Mouse (Mus musculus): Measurements from ENCODE around the gene Tmem170b. TPM values are rescaled to one million over a fixed set of nuclear protein-coding genes. Genes with fewer than 3 reads are reported as not detected.

Gene Tmem170b
- polyA plus RNA-seq, 1 experiment from 2014 or later = 10.7 TPM

- DNase-seq (ENCODE audit: low spot score) (no peak), ATAC-seq (ENCODE audit: insufficient number of reproducible peaks, low FRiP score, low TSS enrichment, low read depth) (no peak)
- Histone ChIP-seq H3K9me3 (ENCODE audit: control insufficient read depth, low read length) (no peaks in the 10 kb centered on the region), H3K36me3 (ENCODE audit: control insufficient read depth, insufficient read depth, low read length) (no peaks in the 10 kb centered on the region), H3K4me2 (ENCODE audit: low read depth, severe bottlenecking) (no peak overlapping the region), H3K9ac (ENCODE audit: low read length) (no peak overlapping the region), H3K27ac (replicated peaks; ENCODE audit: low read depth, low read length) (no peak overlapping the region), H3K4me1 (ENCODE audit: control insufficient read depth, insufficient read depth, low read length) (peaks cover under 1% of the 10 kb centered on the region; the same call in 1 of the 2 replicates), H3K27me3 (ENCODE audit: control insufficient read depth, insufficient read depth, low read length) (no peaks in the 10 kb centered on the region), H3K4me3 (ENCODE audit: low read depth, low read length) (no peak overlapping the region)
- WGBS = 63% methylated on average over 4 of the region's 4 CpGs
Measured at GRCm38 (mm10) chr13:41573126-41573846, 32.4 kb upstream of the Tmem170b start.

- Histone ChIP-seq H3K9me3 (ENCODE audit: control insufficient read depth, low read length) (no peaks in the 10 kb centered on the region), H3K4me3 (ENCODE audit: low read depth, low read length) (no peak overlapping the region), H3K36me3 (ENCODE audit: control insufficient read depth, insufficient read depth, low read length) (no peaks in the 10 kb centered on the region), H3K27me3 (ENCODE audit: control insufficient read depth, insufficient read depth, low read length) (no peaks in the 10 kb centered on the region), H3K4me2 (ENCODE audit: low read depth, severe bottlenecking) (no peak overlapping the region), H3K9ac (ENCODE audit: low read length) (no peak overlapping the region), H3K4me1 (ENCODE audit: control insufficient read depth, insufficient read depth, low read length) (no peaks in the 10 kb centered on the region), H3K27ac (replicated peaks; ENCODE audit: low read depth, low read length) (no peak overlapping the region)
- DNase-seq (ENCODE audit: low spot score) = no peak
- WGBS = 97% methylated on average over 4 of the region's 4 CpGs
- ATAC-seq (ENCODE audit: insufficient number of reproducible peaks, low FRiP score, low TSS enrichment, low read depth) = no peak
Measured at GRCm38 (mm10) chr13:41581058-41581457, 24.6 kb upstream of the Tmem170b start.

- no peak for DNase-seq (ENCODE audit: low spot score)
- 76% methylated on average over 7 of the region's 7 CpGs for whole genome bisulfite sequencing
Measured at GRCm38 (mm10) chr13:41583666-41584357, 21.9 kb upstream of the Tmem170b start.

DNA sequence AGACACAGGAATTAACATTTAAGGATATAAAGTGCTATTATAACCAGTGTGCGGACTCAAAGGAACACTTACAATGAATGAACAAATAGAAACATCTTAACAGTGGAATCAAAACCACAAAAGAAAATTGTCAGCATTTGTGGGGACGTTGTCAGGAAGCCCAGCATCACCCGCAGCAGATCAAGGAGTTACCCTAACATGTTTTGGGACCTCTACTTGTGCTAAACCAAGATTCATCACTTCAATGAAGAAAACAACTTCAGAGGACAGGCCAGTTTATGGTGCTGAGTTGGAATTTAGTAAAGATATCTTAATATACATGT is 21.4 kb upstream of the Tmem170b start:
- Histone ChIP-seq H3K27ac (replicated peaks; ENCODE audit: low read depth, low read length) (no peak overlapping the region), H3K9ac (ENCODE audit: low read length) (no peak overlapping the region)
- no peak for ATAC-seq (ENCODE audit: insufficient number of reproducible peaks, low FRiP score, low TSS enrichment, low read depth)

More at GRCm38 (mm10) chr13:41583666-41584357, 21.9 kb upstream of the Tmem170b start:
- no peaks in the 10 kb centered on the region for H3K9me3 ChIP-seq (ENCODE audit: control insufficient read depth, low read length)
- H3K27ac ChIP-seq (replicated peaks; ENCODE audit: low read depth, low read length) = no peak overlapping the region
- H3K4me1 ChIP-seq (ENCODE audit: control insufficient read depth, insufficient read depth, low read length) = no peaks in the 10 kb centered on the region
- ATAC-seq (ENCODE audit: insufficient number of reproducible peaks, low FRiP score, low TSS enrichment, low read depth) = no peak
- H3K27me3 ChIP-seq (ENCODE audit: control insufficient read depth, insufficient read depth, low read length) = no peaks in the 10 kb centered on the region
- H3K36me3 ChIP-seq (ENCODE audit: control insufficient read depth, insufficient read depth, low read length) = no peaks in the 10 kb centered on the region
- H3K4me3 ChIP-seq (ENCODE audit: low read depth, low read length) = no peak overlapping the region
- no peak overlapping the region for H3K4me2 ChIP-seq (ENCODE audit: low read depth, severe bottlenecking)
- H3K9ac ChIP-seq (ENCODE audit: low read length) = no peak overlapping the region

GRCm38 (mm10) chr13:41584896-41585295 is 20.8 kb upstream of the Tmem170b start:
- H3K4me3 ChIP-seq (ENCODE audit: low read depth, low read length) = no peak overlapping the region
- no peaks in the 10 kb centered on the region for H3K4me1 ChIP-seq (ENCODE audit: control insufficient read depth, insufficient read depth, low read length)
- H3K27ac ChIP-seq (replicated peaks; ENCODE audit: low read depth, low read length) = no peak overlapping the region
- WGBS = 66% methylated on average over 4 of the region's 4 CpGs
- H3K36me3 ChIP-seq (ENCODE audit: control insufficient read depth, insufficient read depth, low read length) = no peaks in the 10 kb centered on the region
- no peaks in the 10 kb centered on the region for H3K27me3 ChIP-seq (ENCODE audit: control insufficient read depth, insufficient read depth, low read length)
- no peak overlapping the region for H3K9ac ChIP-seq (ENCODE audit: low read length)
- ATAC-seq (ENCODE audit: insufficient number of reproducible peaks, low FRiP score, low TSS enrichment, low read depth) (no peak), DNase-seq (ENCODE audit: low spot score) (no peak)
- no peak overlapping the region for H3K4me2 ChIP-seq (ENCODE audit: low read depth, severe bottlenecking)
- H3K9me3 ChIP-seq (ENCODE audit: control insufficient read depth, low read length) = no peaks in the 10 kb centered on the region

More for the DNA sequence above, 21.4 kb upstream of the Tmem170b start:
- WGBS = 91% methylated on average over 3 of the region's 3 CpGs
- Histone ChIP-seq H3K4me1 (ENCODE audit: control insufficient read depth, insufficient read depth, low read length) (no peaks in the 10 kb centered on the region), H3K4me3 (ENCODE audit: low read depth, low read length) (no peak overlapping the region), H3K27me3 (ENCODE audit: control insufficient read depth, insufficient read depth, low read length) (no peaks in the 10 kb centered on the region), H3K4me2 (ENCODE audit: low read depth, severe bottlenecking) (no peak overlapping the region), H3K9me3 (ENCODE audit: control insufficient read depth, low read length) (no peaks in the 10 kb centered on the region), H3K36me3 (ENCODE audit: control insufficient read depth, insufficient read depth, low read length) (no peaks in the 10 kb centered on the region)
- DNase-seq (ENCODE audit: low spot score) = no peak

DNA sequence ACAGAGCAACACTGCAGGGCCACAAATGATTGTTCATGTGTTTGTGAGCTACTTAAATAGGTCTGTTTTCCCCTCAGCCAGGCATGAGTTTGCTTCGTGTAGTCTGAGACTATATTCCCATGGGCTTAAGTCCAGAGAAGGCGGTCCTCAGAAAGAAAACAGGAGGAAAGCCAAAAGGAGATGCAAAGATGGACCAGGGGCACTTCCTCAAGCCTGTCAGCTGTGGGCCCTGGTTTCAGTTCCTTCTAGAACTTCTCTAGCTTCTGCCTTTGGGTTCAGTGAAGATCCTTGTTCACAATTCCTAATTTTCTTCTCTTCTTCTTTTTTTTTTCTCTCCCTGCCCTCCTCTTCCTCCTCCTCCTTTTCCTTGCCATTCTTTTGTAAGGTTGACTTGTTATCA is 9.0 kb upstream of the Tmem170b start:
- no peak for ATAC-seq (ENCODE audit: insufficient number of reproducible peaks, low FRiP score, low TSS enrichment, low read depth)
- H3K36me3 ChIP-seq (ENCODE audit: control insufficient read depth, insufficient read depth, low read length) = no peaks in the 10 kb centered on the region
- WGBS = 69% methylated on average over 2 of the region's 2 CpGs
- no peak for DNase-seq (ENCODE audit: low spot score)
- H3K4me1 ChIP-seq (ENCODE audit: control insufficient read depth, insufficient read depth, low read length) = no peaks in the 10 kb centered on the region
- H3K27ac ChIP-seq (replicated peaks; ENCODE audit: low read depth, low read length) = no peak overlapping the region
- no peaks in the 10 kb centered on the region for H3K27me3 ChIP-seq (ENCODE audit: control insufficient read depth, insufficient read depth, low read length)
- H3K4me3 ChIP-seq (ENCODE audit: low read depth, low read length) = no peak overlapping the region
- H3K9me3 ChIP-seq (ENCODE audit: control insufficient read depth, low read length) = no peaks in the 10 kb centered on the region
- no peak overlapping the region for H3K9ac ChIP-seq (ENCODE audit: low read length)
- H3K4me2 ChIP-seq (ENCODE audit: low read depth, severe bottlenecking) = no peak overlapping the region

DNA sequence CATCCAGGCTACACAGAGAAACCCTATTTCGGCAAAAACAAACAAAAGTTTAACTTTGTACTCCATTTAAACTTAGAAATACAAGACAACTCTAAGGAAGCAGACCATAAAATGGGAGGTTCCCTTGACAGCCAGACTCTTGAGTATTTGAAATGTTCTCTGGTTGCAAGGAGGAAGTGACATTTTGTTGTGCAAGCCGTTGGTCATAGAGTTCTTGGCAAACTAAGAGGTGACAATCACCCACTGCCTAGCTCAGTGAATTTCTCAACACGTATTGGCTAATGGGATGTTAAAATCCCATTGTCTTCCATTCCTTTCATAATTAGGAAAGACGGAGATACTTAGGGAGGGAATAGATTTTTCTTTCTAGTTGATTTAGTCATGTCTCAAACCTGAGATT is 5.7 kb upstream of the Tmem170b start:
- no peak for DNase-seq (ENCODE audit: low spot score)
- no peak overlapping the region for H3K4me2 ChIP-seq (ENCODE audit: low read depth, severe bottlenecking)
- no peaks in the 10 kb centered on the region for H3K9me3 ChIP-seq (ENCODE audit: control insufficient read depth, low read length)
- no peaks in the 10 kb centered on the region for H3K36me3 ChIP-seq (ENCODE audit: control insufficient read depth, insufficient read depth, low read length)
- no peaks in the 10 kb centered on the region for H3K27me3 ChIP-seq (ENCODE audit: control insufficient read depth, insufficient read depth, low read length)
- H3K4me3 ChIP-seq (ENCODE audit: low read depth, low read length) = no peak overlapping the region
- WGBS = 83% methylated on average over 4 of the region's 4 CpGs
- H3K27ac ChIP-seq (replicated peaks; ENCODE audit: low read depth, low read length) = no peak overlapping the region
- H3K4me1 ChIP-seq (ENCODE audit: control insufficient read depth, insufficient read depth, low read length) = no peaks in the 10 kb centered on the region
- no peak for ATAC-seq (ENCODE audit: insufficient number of reproducible peaks, low FRiP score, low TSS enrichment, low read depth)
- H3K9ac ChIP-seq (ENCODE audit: low read length) = no peak overlapping the region

GRCm38 (mm10) chr13:41601056-41601455 is 4.7 kb upstream of the Tmem170b start:
- Histone ChIP-seq H3K27me3 (ENCODE audit: control insufficient read depth, insufficient read depth, low read length) (no peaks in the 10 kb centered on the region; the same call in 1 of the 2 replicates), H3K27ac (replicated peaks; ENCODE audit: low read depth, low read length) (no peak overlapping the region), H3K4me1 (ENCODE audit: control insufficient read depth, insufficient read depth, low read length) (no peaks in the 10 kb centered on the region), H3K36me3 (ENCODE audit: control insufficient read depth, insufficient read depth, low read length) (no peaks in the 10 kb centered on the region), H3K9ac (ENCODE audit: low read length) (no peak overlapping the region), H3K4me3 (ENCODE audit: low read depth, low read length) (no peak overlapping the region), H3K4me2 (ENCODE audit: low read depth, severe bottlenecking) (no peak overlapping the region), H3K9me3 (ENCODE audit: control insufficient read depth, low read length) (no peaks in the 10 kb centered on the region)
- 79% methylated on average over 3 of the region's 3 CpGs for WGBS
- ATAC-seq (ENCODE audit: insufficient number of reproducible peaks, low FRiP score, low TSS enrichment, low read depth) (no peak), DNase-seq (ENCODE audit: low spot score) (no peak)
